Mouse (Mus musculus) hindbrain, embryonic 11.5 days (tissue): ENCODE data around the gene Sema3b. TPM values are rescaled to one million over a fixed set of nuclear protein-coding genes. Genes with fewer than 3 reads are reported as not detected.
A peak's percentile ranks its signal among the peaks of the same experiment; 100 is the strongest.
"Not testable (repeated sequence)": the region's sequence is repeated elsewhere in the genome, so short reads cannot be mapped to it uniquely, and the experiment has no call there.

ENCODE experiments used
- ATAC-seq: fragments of 200-750 bp; cut with Nextera tagmentation; 2 replicates; pipeline ENCODE4 v1.8.0; 2017; ENCODE audit warnings: mild to moderate bottlenecking, moderate TSS enrichment, moderate library complexity; ENCODE audit not compliant: low FRiP score
- DNase-seq: peaks from one replicate; pipeline ENCODE4 v3.0.0-alpha.2; 2015; ENCODE audit warnings: low spot score
- H3K27ac ChIP-seq: fragments of 300-500 bp; sonication (generic); 2 replicates; pipeline ENCODE4 v1.5.1; 2014; ENCODE audit warnings: mild to moderate bottlenecking, low read depth, low read length
- H3K27me3 ChIP-seq: fragments of 300-500 bp; sonication (generic); 2 replicates; pipeline ENCODE4 v1.6.1; 2014; ENCODE audit warnings: mild to moderate bottlenecking, low read length, moderate library complexity, mixed read lengths; ENCODE audit not compliant: control insufficient read depth, insufficient read depth
- H3K36me3 ChIP-seq: fragments of 300-500 bp; sonication (generic); 2 replicates; pipeline ENCODE4 v1.6.1; 2014; ENCODE audit warnings: mild to moderate bottlenecking, low read length, moderate library complexity, mixed read lengths; ENCODE audit not compliant: control insufficient read depth, insufficient read depth
- H3K4me1 ChIP-seq: fragments of 300-500 bp; sonication (generic); replicated peaks from 2 replicates; pipeline ENCODE4 v1.6.1; 2014; ENCODE audit warnings: low read length, mixed read lengths; ENCODE audit not compliant: control insufficient read depth, insufficient read depth
- H3K4me2 ChIP-seq: fragments of 300-500 bp; sonication (generic); replicated peaks from 2 replicates; pipeline ENCODE4 v1.6.1; 2014; ENCODE audit warnings: mild to moderate bottlenecking, low read depth, low read length
- H3K4me3 ChIP-seq: fragments of 300-500 bp; sonication (generic); 2 replicates; pipeline ENCODE4 v1.5.1; 2014; ENCODE audit warnings: low read depth, low read length
- H3K9ac ChIP-seq: fragments of 300-500 bp; sonication (generic); 2 replicates; pipeline ENCODE4 v1.6.1; 2014; ENCODE audit warnings: low read depth, low read length
- H3K9me3 ChIP-seq: fragments of 300-500 bp; sonication (generic); 2 replicates; pipeline ENCODE4 v1.6.1; 2016; ENCODE audit warnings: low read length; ENCODE audit not compliant: control insufficient read depth
- WGBS: fragments of 180-500 bp; shearing (Covaris S2); extraction: QIAGEN DNeasy Blood & Tissue Kit; methylation state at CpG from one replicate; pipeline ENCODE4 v1.1.7; 2014; 5-methylcytosine and 5-hydroxymethylcytosine counted together
- polyA plus RNA-seq: library from polyadenylated mRNA; unstranded; fragments of >200 nt; fragmentation: Nextera tagmentation; extraction: Ambion mirVana; gene quantifications from 2 replicates; pipeline ENCODE4 v1.2.1, GENCODE M21; 2014

The Sema3b gene
- polyA plus RNA-seq, 1 experiment from 2014 or later, result 1.4 TPM

DNA sequence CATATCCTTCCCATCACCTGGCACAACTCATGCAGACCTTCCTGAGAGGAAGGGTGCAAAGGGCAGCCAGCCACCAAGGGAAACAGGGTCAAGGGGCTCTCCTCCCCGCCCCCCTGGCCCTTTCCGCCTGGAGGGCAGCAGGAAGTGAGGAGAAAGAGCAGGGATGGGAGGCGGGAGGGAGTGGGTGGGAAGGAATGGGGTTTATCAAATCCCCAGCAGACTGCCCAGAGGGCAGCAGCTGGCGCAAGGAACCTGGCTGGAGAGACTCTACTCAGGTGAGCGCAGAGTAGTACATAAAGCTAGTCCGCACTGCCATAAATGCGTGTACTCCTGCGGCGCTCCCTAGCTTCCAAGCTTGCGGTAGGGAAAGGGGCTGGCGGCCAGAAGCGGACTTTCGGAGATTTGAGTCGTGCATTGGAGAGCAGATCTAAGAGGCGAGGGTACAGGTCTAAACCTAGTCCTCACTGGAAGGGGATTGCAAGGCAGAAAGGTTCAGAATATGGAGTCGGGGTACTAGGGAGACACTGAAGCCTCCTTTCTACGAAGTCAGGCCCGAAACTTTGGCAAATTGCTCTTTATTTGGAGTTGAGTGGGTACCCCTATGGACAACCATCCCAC, 41.2 kb downstream of the Sema3b start, which contains the start of gene Hyal2:
Hyal2 (plus strand) TSS at position 244 of the 618 bp plus-strand sequence.
- peak within 1 kb of the TSS; percentile 91 for H3K4me3 ChIP-seq
- H3K9ac ChIP-seq, result peak within 1 kb of the TSS; percentile 91
- peaks cover 21% of the 10 kb centered on the region for H3K4me1 ChIP-seq
- H3K36me3 ChIP-seq, result peaks cover 18% of the 10 kb centered on the region
- 7% methylated on average over 18 of the region's 18 CpGs for WGBS
- DNase-seq (no peak), ATAC-seq (no peak)
- peak within 1 kb of the TSS; percentile 75 for H3K27ac ChIP-seq
- peak within 1 kb of the TSS; percentile 58 for H3K4me2 ChIP-seq
- no peaks in the 10 kb centered on the region for H3K9me3 ChIP-seq
- no peaks in the 10 kb centered on the region for H3K27me3 ChIP-seq

- Histone ChIP-seq H3K4me3 (no peak overlapping the region), H3K27me3 (no peaks in the 10 kb centered on the region), H3K4me1 (peaks cover 21% of the 10 kb centered on the region), H3K4me2 (no peak overlapping the region), H3K9me3 (no peaks in the 10 kb centered on the region), H3K36me3 (peaks cover 11% of the 10 kb centered on the region), H3K9ac (no peak overlapping the region), H3K27ac (no peak overlapping the region)
- no peak for ATAC-seq
- WGBS, result 69% methylated on average over 3 of the region's 3 CpGs
- DNase-seq, result no peak
Measured at GRCm38 (mm10) chr9:107566855-107567254, 42.2 kb downstream of the Sema3b start.

DNA sequence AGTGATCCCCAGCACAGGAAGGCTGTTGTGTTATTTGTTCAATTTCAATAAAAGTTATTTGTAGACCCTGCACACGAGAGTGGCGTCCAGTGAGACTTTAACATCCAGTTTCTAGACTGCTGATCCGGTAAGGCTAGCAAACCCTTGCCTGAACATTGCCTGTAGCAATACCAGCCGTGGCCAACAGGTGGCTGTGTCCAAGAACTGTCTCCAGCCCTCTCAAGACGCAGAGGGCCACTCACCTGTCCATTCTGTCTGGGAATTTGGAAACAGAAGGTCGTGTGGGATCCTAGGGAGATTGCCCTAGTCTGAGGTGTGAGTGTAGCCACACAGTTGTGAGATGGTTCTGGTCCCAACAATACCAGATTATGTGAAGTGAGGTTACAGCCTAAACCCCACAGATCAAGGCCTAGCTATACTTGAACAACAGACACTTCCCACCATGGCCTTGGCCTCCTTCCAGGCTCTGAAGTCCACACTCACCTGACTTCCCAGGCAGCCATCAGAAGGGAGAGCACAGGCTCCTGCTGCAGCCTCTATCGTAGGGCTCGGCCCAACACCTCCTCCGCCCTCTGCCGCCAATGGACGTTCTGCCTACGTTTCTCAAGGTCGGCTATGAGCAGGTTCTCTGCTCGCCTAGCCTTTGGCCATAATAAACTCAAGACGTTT, 42.9 kb downstream of the Sema3b start:
- Histone ChIP-seq H3K9ac (no peak overlapping the region), H3K36me3 (peaks cover 8% of the 10 kb centered on the region), H3K9me3 (no peaks in the 10 kb centered on the region), H3K27me3 (no peaks in the 10 kb centered on the region), H3K4me2 (no peak overlapping the region), H3K4me1 (peaks cover 21% of the 10 kb centered on the region), H3K4me3 (no peak overlapping the region), H3K27ac (no peak overlapping the region)
- DNase-seq, result peak; percentile 82
- ATAC-seq, result no peak
- WGBS, result 63% methylated on average over 15 of the region's 15 CpGs

GRCm38 (mm10) chr9:107565556-107565955, 43.5 kb downstream of the Sema3b start:
- H3K4me2 ChIP-seq, H3K27me3 ChIP-seq, DNase-seq, H3K36me3 ChIP-seq, H3K9ac ChIP-seq, H3K9me3 ChIP-seq, H3K27ac ChIP-seq, ATAC-seq: not testable (repeated sequence)
- 58% methylated on average over 5 of the region's 5 CpGs for WGBS
- H3K4me3 ChIP-seq, result 0 out of 2 replicates have a peak overlapping the region, but pooled peaks have one; percentile 10
- H3K4me1 ChIP-seq, result peaks cover 18% of the 10 kb centered on the region

DNA sequence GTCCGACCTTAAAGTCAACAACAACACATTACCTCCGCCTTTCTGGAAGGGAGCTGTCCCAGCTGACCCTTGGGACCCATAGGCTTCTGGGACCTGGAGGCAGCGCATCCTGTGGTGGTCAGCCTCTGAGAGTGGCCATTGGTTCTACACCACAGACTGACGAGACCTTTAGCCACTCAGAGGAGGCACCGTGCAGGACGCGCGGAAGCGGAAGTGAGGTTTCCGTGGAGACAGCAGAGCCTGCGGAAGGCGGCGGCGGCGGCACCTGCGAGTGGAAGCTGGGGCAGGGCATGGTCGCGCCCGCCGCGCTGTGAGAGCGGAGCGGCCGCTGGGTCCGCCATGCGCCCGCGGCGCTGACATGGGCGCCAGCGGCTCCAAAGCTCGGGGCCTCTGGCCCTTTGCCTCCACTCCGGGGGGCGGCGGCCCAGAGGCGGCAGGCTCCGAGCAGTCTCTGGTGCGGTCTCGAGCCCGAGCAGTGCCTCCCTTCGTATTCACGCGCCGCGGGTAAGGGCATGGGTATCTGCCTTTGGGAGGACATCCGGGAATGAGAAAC, 45.9 kb downstream of the Sema3b start, which contains the start of gene Tusc2:
Tusc2 (plus strand) TSS at position 227 of the 553 bp plus-strand sequence.
- DNase-seq, result peak; percentile 92
- H3K4me2 ChIP-seq, result peak within 1 kb of the TSS; percentile 79
- peak within 1 kb of the TSS; percentile 48; the same call in 1 of the 2 replicates for H3K27ac ChIP-seq
- H3K4me3 ChIP-seq, result peak within 1 kb of the TSS; percentile 83
- WGBS, result 0% methylated on average over 46 of the region's 46 CpGs
- peak; percentile 91 for ATAC-seq
- no peaks in the 10 kb centered on the region for H3K27me3 ChIP-seq
- peaks cover 13% of the 10 kb centered on the region for H3K4me1 ChIP-seq
- peak within 1 kb of the TSS; percentile 81 for H3K9ac ChIP-seq
- peaks cover 13% of the 10 kb centered on the region for H3K36me3 ChIP-seq
- H3K9me3 ChIP-seq, result no peaks in the 10 kb centered on the region

GRCm38 (mm10) chr9:107556346-107556745, 52.7 kb downstream of the Sema3b start:
- peaks cover 9% of the 10 kb centered on the region; the same call in 1 of the 2 replicates for H3K4me1 ChIP-seq
- H3K36me3 ChIP-seq, result peaks cover 12% of the 10 kb centered on the region
- peak overlapping the region; percentile 91; the same call in 1 of the 2 replicates for H3K4me2 ChIP-seq
- DNase-seq (no peak), ATAC-seq (no peak)
- no peaks in the 10 kb centered on the region for H3K9me3 ChIP-seq
- no peak overlapping the region for H3K9ac ChIP-seq
- H3K27me3 ChIP-seq, result peaks cover 16% of the 10 kb centered on the region; the same call in 1 of the 2 replicates
- H3K4me3 ChIP-seq, result no peak overlapping the region
- H3K27ac ChIP-seq, result no peak overlapping the region
- WGBS, result 86% methylated on average over 3 of the region's 3 CpGs

GRCm38 (mm10) chr9:107555701-107556100, 53.3 kb downstream of the Sema3b start:
- 53% methylated on average over 2 of the region's 2 CpGs for WGBS
- DNase-seq (no peak), ATAC-seq (no peak)
- Histone ChIP-seq H3K27me3 (peaks cover 22% of the 10 kb centered on the region), H3K9me3 (no peaks in the 10 kb centered on the region), H3K36me3 (peaks cover 12% of the 10 kb centered on the region), H3K4me2 (peak overlapping the region; percentile 91), H3K4me3 (peak overlapping the region; percentile 77), H3K27ac (no peak overlapping the region), H3K4me1 (peaks cover 13% of the 10 kb centered on the region; the same call in 1 of the 2 replicates), H3K9ac (peak overlapping the region; percentile 79)

- Histone ChIP-seq H3K4me2 (peak overlapping the region; percentile 91), H3K4me1 (peaks cover 14% of the 10 kb centered on the region; the same call in 1 of the 2 replicates), H3K4me3 (peak overlapping the region; percentile 77), H3K36me3 (peaks cover 12% of the 10 kb centered on the region), H3K9me3 (no peaks in the 10 kb centered on the region), H3K9ac (peak overlapping the region; percentile 79), H3K27me3 (peaks cover 27% of the 10 kb centered on the region), H3K27ac (peak overlapping the region; percentile 79)
- peak; percentile 58 for DNase-seq
- ATAC-seq, result peak; percentile 45
- WGBS, result under 1% methylated on average over 23 of the region's 23 CpGs
Measured at GRCm38 (mm10) chr9:107555031-107555457, 54.0 kb downstream of the Sema3b start.
